In the genomic region with DNA sequence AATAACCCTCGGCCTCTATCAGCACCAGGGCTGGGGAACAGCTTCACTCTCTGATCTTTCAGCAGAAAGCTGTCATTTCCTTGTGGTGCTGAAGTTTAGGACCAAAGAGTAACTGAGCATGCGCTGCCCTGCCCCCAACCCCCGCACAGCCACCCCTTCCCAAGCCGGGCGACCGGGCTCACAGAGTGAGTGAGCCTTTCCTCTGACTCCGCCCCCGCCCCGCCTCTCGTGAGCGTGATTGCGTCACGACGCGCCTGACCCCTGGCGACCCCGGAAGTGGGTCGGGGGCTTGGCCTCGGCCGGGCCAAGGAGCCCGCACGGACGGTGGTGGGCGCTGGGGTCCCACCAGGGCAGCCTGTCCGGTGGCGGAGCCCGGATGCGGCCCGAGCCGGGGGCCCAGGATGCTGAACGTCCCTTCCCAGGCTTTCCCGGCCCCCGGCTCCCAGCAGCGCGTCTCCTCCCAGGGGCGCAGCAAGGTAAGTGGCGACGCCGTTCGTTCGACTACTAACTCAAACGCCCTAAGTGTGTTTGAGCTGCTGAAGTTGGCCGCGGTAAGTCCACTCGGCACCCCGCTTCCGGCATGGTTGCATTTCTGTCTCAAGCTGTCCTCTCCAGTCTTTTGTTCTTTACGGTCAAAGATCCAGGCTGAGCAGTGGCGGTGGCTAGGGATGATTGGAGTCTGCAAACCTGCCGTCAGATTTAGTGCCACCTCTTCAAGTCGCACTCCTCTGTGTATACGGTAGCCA, we compare ENCODE assay signal across 8 mouse cellular contexts. TPM values are rescaled to one million over a fixed set of nuclear protein-coding genes. Genes with fewer than 3 reads are reported as not detected.
DNase-seq lines count a peak whose midpoint lies in the region; ATAC-seq and TF ChIP-seq lines count a peak whose summit lies in the region.

A gene (plus strand): TSS at position 237 of the 746 bp plus-strand sequence.

- ATAC-seq in forebrain, embryonic 11.5 days (replicated peaks; ENCODE audit: low FRiP score), result peak; percentile 100
- ATAC-seq in heart, embryonic 16.5 days (replicated peaks; ENCODE audit: extremely low read depth, insufficient read depth, low FRiP score), result peak; percentile 100
- ATAC-seq in liver, embryonic 15.5 days (ENCODE audit: insufficient read depth), result peak; percentile 98
- ATAC-seq in neural tube, embryonic 12.5 days (ENCODE audit: low FRiP score, low read depth), result peak; percentile 100

- TF ChIP-seq EP300 in CH12.LX (IDR thresholded peaks at IDR 0.05; ENCODE audit: low read length), result no peak

- peaks cover 6 to 28% of the 10 kb centered on the region in 2 experiments for H3K4me1 ChIP-seq in CH12.LX (ENCODE audit: control insufficient read depth in 1 of 2, insufficient read depth in 2 of 2)
- H3K4me1 ChIP-seq in forebrain, embryonic 11.5 days (replicated peaks; ENCODE audit: control insufficient read depth, insufficient read depth, low read length), result no peaks in the 10 kb centered on the region
- H3K4me1 ChIP-seq in heart, embryonic 16.5 days (ENCODE audit: control insufficient read depth, insufficient read depth, low read length), result peaks cover 16% of the 10 kb centered on the region
- H3K4me1 ChIP-seq in liver, embryonic 15.5 days (replicated peaks), result peaks cover 13% of the 10 kb centered on the region
- H3K4me1 ChIP-seq in neural tube, embryonic 12.5 days, result peaks cover 15% of the 10 kb centered on the region

- no peaks in the 10 kb centered on the region for H3K9me3 ChIP-seq in CH12.LX (replicated peaks; ENCODE audit: low read length)
- H3K9me3 ChIP-seq in forebrain, embryonic 11.5 days (ENCODE audit: control insufficient read depth, low read length), result no peaks in the 10 kb centered on the region
- H3K9me3 ChIP-seq in heart, embryonic 16.5 days (replicated peaks; ENCODE audit: control insufficient read depth, low read length), result no peaks in the 10 kb centered on the region
- H3K9me3 ChIP-seq in liver, embryonic 15.5 days (replicated peaks), result no peaks in the 10 kb centered on the region
- no peaks in the 10 kb centered on the region for H3K9me3 ChIP-seq in neural tube, embryonic 12.5 days

- dilution Hi-C loops in CH12.LX (cut with MboI; ENCODE audit: extremely low pct_ligation_motif_present, extremely low pct_unique_long_range_greater_than_20kb, low sequenced_read_pairs), result no loop called here

- TF ChIP-seq CTCF in CH12.LX (conservative IDR thresholded peaks at IDR 0.05 in 1 of 2, IDR thresholded peaks at IDR 0.05 in 1 of 2; ENCODE audit: low read depth in 2 of 2, low read length in 2 of 2), result no peak

- H3K27me3 ChIP-seq in CH12.LX (replicated peaks), result peaks cover 2% of the 10 kb centered on the region
- no peaks in the 10 kb centered on the region; the same call in 1 of the 2 replicates for H3K27me3 ChIP-seq in forebrain, embryonic 11.5 days (ENCODE audit: control insufficient read depth, insufficient read depth, low read length)
- H3K27me3 ChIP-seq in heart, embryonic 16.5 days (ENCODE audit: control insufficient read depth, insufficient read depth, low read length), result peaks cover 5% of the 10 kb centered on the region; the same call in 1 of the 2 replicates
- peaks cover 20% of the 10 kb centered on the region for H3K27me3 ChIP-seq in liver, embryonic 15.5 days
- H3K27me3 ChIP-seq in neural tube, embryonic 12.5 days (replicated peaks), result no peaks in the 10 kb centered on the region

- TF ChIP-seq RAD21 in CH12.LX (IDR thresholded peaks at IDR 0.05; ENCODE audit: low read depth, low read length), result no peak

- in situ Hi-C loops in CH12.LX (cut with MboI; ENCODE audit: low pct_ligation_motif_present, low pct_unique_long_range_greater_than_20kb, low sequenced_read_pairs), result no loop called here

- no peaks in the 10 kb centered on the region for H3K36me3 ChIP-seq in CH12.LX (replicated peaks in 1 of 2; ENCODE audit: control insufficient read depth in 1 of 2, insufficient read depth in 1 of 2, low read length in 1 of 2)
- no peaks in the 10 kb centered on the region for H3K36me3 ChIP-seq in forebrain, embryonic 11.5 days (ENCODE audit: control insufficient read depth, insufficient read depth, low read length)
- no peaks in the 10 kb centered on the region for H3K36me3 ChIP-seq in heart, embryonic 16.5 days (ENCODE audit: control insufficient read depth, insufficient read depth)
- H3K36me3 ChIP-seq in liver, embryonic 15.5 days (replicated peaks), result no peaks in the 10 kb centered on the region
- H3K36me3 ChIP-seq in neural tube, embryonic 12.5 days, result no peaks in the 10 kb centered on the region

- peaks cover 5% of the 10 kb centered on the region for H3K79me2 ChIP-seq in CH12.LX (replicated peaks; ENCODE audit: control insufficient read depth, extremely low read depth, insufficient read depth, poor library complexity, severe bottlenecking)

- H3K4me2 ChIP-seq in CH12.LX (ENCODE audit: insufficient read depth, low read depth, poor library complexity, severe bottlenecking), result peak within 1 kb of the TSS; percentile 97
- H3K4me2 ChIP-seq in forebrain, embryonic 11.5 days (ENCODE audit: low read depth, low read length, severe bottlenecking), result peak within 1 kb of the TSS; percentile 72
- H3K4me2 ChIP-seq in heart, embryonic 16.5 days (ENCODE audit: low read depth, low read length), result peak within 1 kb of the TSS; percentile 89
- H3K4me2 ChIP-seq in liver, embryonic 15.5 days, result peak within 1 kb of the TSS; percentile 71
- peak within 1 kb of the TSS; percentile 77 for H3K4me2 ChIP-seq in neural tube, embryonic 12.5 days (replicated peaks)

- TF ChIP-seq POLR2A in CH12.LX (IDR thresholded peaks at IDR 0.05; ENCODE audit: low read depth, low read length), result peak; percentile 86

- DNase-seq in CH12.LX (ENCODE audit: extremely low read depth), result peak; percentile 97
- peak; percentile 89 for DNase-seq in c-Kit-positive CD71-positive TER-119-negative erythroid progenitor cells, embryonic 14.5 days (ENCODE audit: low read depth)
- DNase-seq in forebrain, embryonic 11.5 days (ENCODE audit: low spot score), result peak; percentile 99
- DNase-seq in kidney, postnatal 36 days, result peak; percentile 96 to 99
- DNase-seq in telencephalon, adult 2 months (ENCODE audit: low read depth, low spot score), result peak; percentile 93

- under 1% methylated on average over 52 of the region's 52 CpGs for WGBS in forebrain, embryonic 11.5 days
- under 1% methylated on average over 52 of the region's 52 CpGs for WGBS in heart, embryonic 16.5 days
- WGBS in liver, embryonic 15.5 days (ENCODE audit: insufficient replicate concordance), result under 1% methylated on average over 52 of the region's 52 CpGs
- WGBS in neural tube, embryonic 12.5 days, result under 1% methylated on average over 52 of the region's 52 CpGs

- peak within 1 kb of the TSS; percentile 65 for H3K9ac ChIP-seq in CH12.LX (ENCODE audit: insufficient read depth, low read depth)
- peak within 1 kb of the TSS; percentile 77 for H3K9ac ChIP-seq in forebrain, embryonic 11.5 days (ENCODE audit: low read length)
- H3K9ac ChIP-seq in heart, embryonic 16.5 days (ENCODE audit: low read length), result peak within 1 kb of the TSS; percentile 86
- peak within 1 kb of the TSS; percentile 72 for H3K9ac ChIP-seq in liver, embryonic 15.5 days
- peak within 1 kb of the TSS; percentile 87 for H3K9ac ChIP-seq in neural tube, embryonic 12.5 days

- H3K4me3 ChIP-seq in CH12.LX (replicated peaks in 1 of 3; ENCODE audit: low read depth in 2 of 3, low read length in 2 of 3, poor library complexity in 1 of 3), result peak within 1 kb of the TSS; percentile 67 to 96 (median 77)
- peak within 1 kb of the TSS; percentile 86 for H3K4me3 ChIP-seq in forebrain, embryonic 11.5 days (ENCODE audit: low read depth, low read length)
- peak within 1 kb of the TSS; percentile 80 for H3K4me3 ChIP-seq in heart, embryonic 16.5 days (ENCODE audit: low read length)
- H3K4me3 ChIP-seq in liver, embryonic 15.5 days (replicated peaks), result peak within 1 kb of the TSS; percentile 90
- H3K4me3 ChIP-seq in neural tube, embryonic 12.5 days, result peak within 1 kb of the TSS; percentile 88

- H3K27ac ChIP-seq in CH12.LX (ENCODE audit: insufficient read depth, low read depth), result no peak within 1 kb of the TSS
- H3K27ac ChIP-seq in forebrain, embryonic 11.5 days (ENCODE audit: low read depth, low read length), result no peak within 1 kb of the TSS
- peak within 1 kb of the TSS; percentile 81 for H3K27ac ChIP-seq in heart, embryonic 16.5 days (ENCODE audit: low read length)
- peak within 1 kb of the TSS; percentile 85 for H3K27ac ChIP-seq in liver, embryonic 15.5 days (replicated peaks)
- H3K27ac ChIP-seq in neural tube, embryonic 12.5 days, result peak within 1 kb of the TSS; percentile 38; the same call in 1 of the 2 replicates

TF ChIP-seq in CH12.LX, 34 proteins besides CTCF, POLR2A, EP300 and RAD21 (continues in another document):
- TF ChIP-seq MAFK (IDR thresholded peaks at IDR 0.05; ENCODE audit: insufficient replicate concordance, low read length), result no peak
- TF ChIP-seq MXI1 (IDR thresholded peaks at IDR 0.05; ENCODE audit: low read depth, low read length), result peak; percentile 97
- peak; percentile 99 for TF ChIP-seq ELF1 (IDR thresholded peaks at IDR 0.05; ENCODE audit: low read depth, low read length)
- no peak for TF ChIP-seq E2F4 (IDR thresholded peaks at IDR 0.05; ENCODE audit: insufficient replicate concordance, low read depth, low read length)
- no peak for TF ChIP-seq USF1 (IDR thresholded peaks at IDR 0.05; ENCODE audit: low read depth, low read length)
- peak; percentile 30; the same call in 1 of the 2 replicates for TF ChIP-seq BHLHE40 (IDR thresholded peaks at IDR 0.05; ENCODE audit: low read depth, low read length)
- TF ChIP-seq TBP (conservative IDR thresholded peaks at IDR 0.05; ENCODE audit: low read depth, low read length), result no peak
- peak; percentile 80 for TF ChIP-seq IRF4 (IDR thresholded peaks at IDR 0.05; ENCODE audit: low read depth, low read length)
- TF ChIP-seq CHD2 (IDR thresholded peaks at IDR 0.05; ENCODE audit: low read length), result peak; percentile 86
- no peak for TF ChIP-seq ZKSCAN1 (IDR thresholded peaks at IDR 0.05; ENCODE audit: borderline replicate concordance, low read depth, low read length)
- no peak; the same call in none of the 2 replicates for TF ChIP-seq ZMIZ1 (IDR thresholded peaks at IDR 0.05; ENCODE audit: low read depth, low read length)
- TF ChIP-seq HCFC1 (IDR thresholded peaks at IDR 0.05; ENCODE audit: low read depth, low read length), result peak; percentile 77
- no peak for TF ChIP-seq ZC3H11A (IDR thresholded peaks at IDR 0.05; ENCODE audit: low read depth, low read length)
- no peak for TF ChIP-seq CHD1 (IDR thresholded peaks at IDR 0.05; ENCODE audit: low read depth, low read length)
- TF ChIP-seq ZNF384 (IDR thresholded peaks at IDR 0.05; ENCODE audit: low read depth, low read length), result no peak

RNA-seq across cellular contexts. Expression of the gene that starts here (rescaled TPM):
- total RNA-seq in CH12.LX (2012; rRNA removed) (37.5 and 43.6 TPM in 2 replicates), CH12.LX (2014; rRNA removed) (109 and 121 TPM in 2 replicates)
- polyA plus RNA-seq in CH12.LX (2012; ENCODE audit: insufficient read length, low read depth), result 75.1 and 80.6 TPM in 2 replicates
- 105 and 110 TPM in 2 replicates for polyA plus RNA-seq in forebrain, embryonic 11.5 days (2014; fragmentation: Nextera tagmentation; extraction: Ambion mirVana)
- polyA plus RNA-seq in heart, embryonic 16.5 days (2015; fragmentation: Nextera tagmentation; extraction: Ambion mirVana), result 46.9 and 53.8 TPM in 2 replicates
- polyA plus RNA-seq in liver, embryonic 15.5 days (2015; fragmentation: Nextera tagmentation; extraction: Ambion mirVana), result 32.2 and 32.4 TPM in 2 replicates
- polyA plus RNA-seq in neural tube, embryonic 12.5 days (2016; fragmentation: Nextera tagmentation; extraction: Ambion mirVana), result 110 and 116 TPM in 2 replicates

Comparison
In these comparisons a context has a peak if more than half of its experiments do, and no peak if none do; other contexts are left out.
1. H3K27ac ChIP-seq: peak in heart, embryonic 16.5 days (single experiment), liver, embryonic 15.5 days (single experiment) and neural tube, embryonic 12.5 days (single experiment); none in CH12.LX (single experiment) and forebrain, embryonic 11.5 days (single experiment).
2. Peak in every context shown above with its lines, with median percentiles within 50 percentile points of each other: DNase-seq, H3K4me2 ChIP-seq, H3K4me3 ChIP-seq, H3K9ac ChIP-seq and ATAC-seq.